Mouse (Mus musculus) liver, adult 2 months (tissue): ENCODE results near the gene Zdhhc5. TPM values are rescaled to one million over a fixed set of nuclear protein-coding genes. Genes with fewer than 3 reads are reported as not detected.
A peak's percentile ranks its signal among the peaks of the same experiment; 100 is the strongest.

ENCODE experiments used
- DNase-seq: peaks from one replicate; pipeline ENCODE4 v3.0.0-alpha.2; 2011; ENCODE audit warnings: low read depth, low spot score; ENCODE audit errors: extremely low read depth
- H3K27ac ChIP-seq: fragments of 200-500 bp; replicated peaks from 2 replicates; pipeline ENCODE4 v1.5.1; 2012; ENCODE audit warnings: low read depth, mild to moderate bottlenecking, control low read depth, inconsistent platforms, low read length; ENCODE audit not compliant: insufficient read depth
- H3K27me3 ChIP-seq: fragments of 200-500 bp; 2 replicates; pipeline ENCODE4 v1.6.1; 2012; ENCODE audit warnings: mild to moderate bottlenecking, moderate library complexity, low read length, inconsistent platforms; ENCODE audit not compliant: control insufficient read depth, insufficient read depth
- H3K36me3 ChIP-seq: fragments of 200-500 bp; 2 replicates; pipeline ENCODE4 v1.6.1; 2012; ENCODE audit warnings: low read length, inconsistent platforms; ENCODE audit not compliant: control insufficient read depth, insufficient read depth
- H3K4me1 ChIP-seq: fragments of 200-500 bp; 2 replicates; pipeline ENCODE4 v1.6.1; 2011; ENCODE audit warnings: low read length; ENCODE audit not compliant: control insufficient read depth, insufficient read depth
- H3K4me3 ChIP-seq: fragments of 200-500 bp; 2 replicates; pipeline ENCODE4 v1.5.1; 2011; ENCODE audit warnings: low read depth, mild to moderate bottlenecking, control low read depth, low read length, moderate library complexity; ENCODE audit not compliant: insufficient read depth
- H3K79me2 ChIP-seq: fragments of 200-500 bp; 2 replicates; pipeline ENCODE4 v1.6.1; 2012; ENCODE audit warnings: inconsistent platforms, mild to moderate bottlenecking, low read length, moderate library complexity; ENCODE audit not compliant: control insufficient read depth, insufficient read depth
- H3K9ac ChIP-seq: fragments of 200-500 bp; 2 replicates; pipeline ENCODE4 v1.6.1; 2012; ENCODE audit warnings: low read depth, mild to moderate bottlenecking, control low read depth, inconsistent platforms, low read length
- CTCF ChIP-seq: fragments of 200-500 bp; IDR thresholded peaks from 2 replicates; pipeline ENCODE4 v1.5.1; 2011; ENCODE audit warnings: low read depth, low read length, control low read depth
- POLR2A ChIP-seq: fragments of 200-500 bp; IDR thresholded peaks from 2 replicates; pipeline ENCODE4 v1.6.1; 2011; ENCODE audit warnings: low read length, control low read depth; ENCODE audit not compliant: insufficient read depth; ENCODE audit errors: extremely low read depth
- WGBS: fragments of 180-500 bp; shearing (Covaris S2); methylation state at CpG from one replicate; pipeline ENCODE4 v1.1.7; 2018; 5-methylcytosine and 5-hydroxymethylcytosine counted together
- polyA plus RNA-seq: library from polyadenylated mRNA; depleted of rRNA; stranded (reverse); fragments of >200 nt; gene quantifications from 2 replicates; pipeline ENCODE4 v1.2.3, GENCODE M21; 2012; rRNA removed
- total RNA-seq: library from RNA; depleted of rRNA; stranded (reverse); fragments of >200 nt; gene quantifications from 2 replicates; pipeline ENCODE4 v1.2.3, GENCODE M21; 2014; rRNA removed

The Zdhhc5 gene
- total and polyA plus RNA-seq, 2 experiments = 21.9 to 36.1 TPM

GRCm38 (mm10) chr2:84640833-84641232 lies 74.1 kb downstream of the Zdhhc5 start:
- Histone ChIP-seq H3K4me1 (peaks cover 41% of the 10 kb centered on the region), H3K79me2 (peaks cover 34% of the 10 kb centered on the region; the same call in 1 of the 2 replicates), H3K27me3 (no peaks in the 10 kb centered on the region), H3K36me3 (peaks cover 3% of the 10 kb centered on the region), H3K4me3 (no peak overlapping the region), H3K27ac (no peak overlapping the region), H3K9ac (no peak overlapping the region)
- TF ChIP-seq CTCF (no peak), POLR2A (no peak)
- no peak for DNase-seq

GRCm38 (mm10) chr2:84638428-84639220 lies 76.4 kb downstream of the Zdhhc5 start:
- Histone ChIP-seq H3K36me3 (peaks cover 3% of the 10 kb centered on the region; the same call in 1 of the 2 replicates), H3K9ac (no peak overlapping the region), H3K27me3 (no peaks in the 10 kb centered on the region), H3K79me2 (peaks cover 40% of the 10 kb centered on the region; the same call in 1 of the 2 replicates), H3K4me1 (peaks cover 50% of the 10 kb centered on the region), H3K4me3 (no peak overlapping the region), H3K27ac (peak overlapping the region; percentile 49; the same call in 1 of the 2 replicates)
- 38% methylated on average over 5 of the region's 5 CpGs for WGBS
- DNase-seq = peak; percentile 46
- TF ChIP-seq CTCF (no peak), POLR2A (no peak)

Other genes with a start within 250 kb of the Zdhhc5 start
- 6.6 and 9.6 TPM in 2 replicates for gene Tfpi, start 238.4 kb downstream of the Zdhhc5 start, total RNA-seq
- gene Tfpi, start 238.4 kb downstream of the Zdhhc5 start, polyA plus RNA-seq = 0.91 and 1.2 TPM in 2 replicates
- 47.4 and 53.2 TPM in 2 replicates for gene Ctnnd1, start 64.4 kb downstream of the Zdhhc5 start, total RNA-seq
- 29.7 and 31.4 TPM in 2 replicates for gene Ctnnd1, start 64.4 kb downstream of the Zdhhc5 start, polyA plus RNA-seq
- 0.07 TPM in 1 of 2 replicates, not detected in the other for gene Btbd18, start 56.1 kb downstream of the Zdhhc5 start, total RNA-seq
- gene Btbd18, start 56.1 kb downstream of the Zdhhc5 start, polyA plus RNA-seq = not detected in 2 replicates
- 19.2 and 27.3 TPM in 2 replicates for gene Selenoh, start 44.4 kb downstream of the Zdhhc5 start, total RNA-seq
- 18.8 and 19.6 TPM in 2 replicates for gene Selenoh, start 44.4 kb downstream of the Zdhhc5 start, polyA plus RNA-seq
- gene Gm28635, start 37.1 kb downstream of the Zdhhc5 start, total RNA-seq = not detected in 2 replicates
- gene Gm28635, start 37.1 kb downstream of the Zdhhc5 start, polyA plus RNA-seq = not detected in 2 replicates
- gene Med19, start 36.8 kb downstream of the Zdhhc5 start, total RNA-seq = 7.9 and 9.3 TPM in 2 replicates
- gene Med19, start 36.8 kb downstream of the Zdhhc5 start, polyA plus RNA-seq = 5.5 and 5.6 TPM in 2 replicates
- gene Tmx2, start 36.0 kb downstream of the Zdhhc5 start, total RNA-seq = 50.6 and 53.6 TPM in 2 replicates
- gene Tmx2, start 36.0 kb downstream of the Zdhhc5 start, polyA plus RNA-seq = 83.5 and 92.1 TPM in 2 replicates
- 7.9 and 10.9 TPM in 2 replicates for gene Clp1, start 12.2 kb upstream of the Zdhhc5 start, total RNA-seq
- 8.6 and 12.6 TPM in 2 replicates for gene Clp1, start 12.2 kb upstream of the Zdhhc5 start, polyA plus RNA-seq
- not detected in 2 replicates for gene Ypel4, start 18.9 kb upstream of the Zdhhc5 start, total RNA-seq
- 0.05 TPM in 2 replicates for gene Ypel4, start 18.9 kb upstream of the Zdhhc5 start, polyA plus RNA-seq
- gene Gm19426, start 28.5 kb upstream of the Zdhhc5 start, total RNA-seq = 1.7 and 3.1 TPM in 2 replicates
- 1.9 and 3.0 TPM in 2 replicates for gene Gm19426, start 28.5 kb upstream of the Zdhhc5 start, polyA plus RNA-seq
- gene Serping1, start 60.3 kb upstream of the Zdhhc5 start, total RNA-seq = 298 and 437 TPM in 2 replicates
- gene Serping1, start 60.3 kb upstream of the Zdhhc5 start, polyA plus RNA-seq = 979 and 1,033 TPM in 2 replicates
- gene Ube2l6, start 83.6 kb upstream of the Zdhhc5 start, total RNA-seq = 42.4 and 44.3 TPM in 2 replicates
- 99.8 and 106 TPM in 2 replicates for gene Ube2l6, start 83.6 kb upstream of the Zdhhc5 start, polyA plus RNA-seq
- 0.18 TPM in 1 of 2 replicates, not detected in the other for gene Smtnl1, start 107.5 kb upstream of the Zdhhc5 start, total RNA-seq
- not detected in 2 replicates for gene Smtnl1, start 107.5 kb upstream of the Zdhhc5 start, polyA plus RNA-seq
- 36.1 and 36.4 TPM in 2 replicates for gene Timm10, start 111.8 kb upstream of the Zdhhc5 start, total RNA-seq
- 45.8 and 52.2 TPM in 2 replicates for gene Timm10, start 111.8 kb upstream of the Zdhhc5 start, polyA plus RNA-seq
- gene Slc43a1, start 123.7 kb upstream of the Zdhhc5 start, total RNA-seq = 7.2 and 10.0 TPM in 2 replicates
- gene Slc43a1, start 123.7 kb upstream of the Zdhhc5 start, polyA plus RNA-seq = 8.9 and 12.1 TPM in 2 replicates
- gene Rtn4rl2, start 171.5 kb upstream of the Zdhhc5 start, total RNA-seq = 0.13 TPM in 1 of 2 replicates, not detected in the other
- gene Rtn4rl2, start 171.5 kb upstream of the Zdhhc5 start, polyA plus RNA-seq = 0.29 and 0.50 TPM in 2 replicates
- 25.7 and 26.6 TPM in 2 replicates for gene Slc43a3, start 221.4 kb upstream of the Zdhhc5 start, total RNA-seq
- gene Slc43a3, start 221.4 kb upstream of the Zdhhc5 start, polyA plus RNA-seq = 23.2 and 30.6 TPM in 2 replicates